ENCODE assay signal across 25 mouse cellular contexts in the genomic region with DNA sequence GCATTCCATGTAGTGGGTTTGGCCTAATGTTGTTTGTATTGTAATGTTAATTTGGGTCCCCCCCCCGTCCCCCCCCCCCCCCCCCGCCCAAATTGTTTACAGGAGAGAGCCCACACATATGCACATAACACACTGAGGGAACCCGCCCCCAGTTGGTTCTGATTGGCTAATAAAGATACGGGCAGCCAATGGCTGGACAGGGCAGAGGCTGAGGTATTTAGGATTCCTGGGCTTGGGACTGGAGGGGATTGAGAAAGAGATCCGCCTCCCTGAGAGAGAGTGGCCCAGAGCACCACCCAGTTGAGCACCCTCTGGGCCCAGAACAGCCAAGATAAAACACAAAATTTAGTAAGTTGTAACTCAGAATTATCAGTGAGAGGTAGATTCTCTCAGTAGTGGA.
A peak's percentile ranks its signal among the peaks of the same experiment; 100 is the strongest.
DNase-seq lines count a peak whose midpoint lies in the region; ATAC-seq lines count a peak whose summit lies in the region.
"Had no signal": no experiment of that assay in that cellular context is flagged by ENCODE, and none has a peak within 500 bp of the region (broad histone marks: within the 10 kb centered on the region; RNA-seq: fewer than 3 reads in every experiment).

No protein-coding gene starts in this region.

- no peak overlapping the region for H3K4me2 ChIP-seq in liver, embryonic 13.5 days
- H3K4me2 ChIP-seq in midbrain, embryonic 11.5 days, result no peak overlapping the region
- H3K4me2 ChIP-seq: midbrain, embryonic 13.5 days; neural tube, embryonic 15.5 days had no signal

- peaks cover 11% of the 10 kb centered on the region for H3K4me1 ChIP-seq in liver, embryonic 13.5 days (replicated peaks)
- H3K4me1 ChIP-seq in midbrain, embryonic 11.5 days (ENCODE audit: control insufficient read depth, insufficient read depth, low read length), result no peaks in the 10 kb centered on the region
- H3K4me1 ChIP-seq: midbrain, embryonic 13.5 days had no signal

- 47% methylated on average over 5 of the region's 5 CpGs for WGBS in liver, embryonic 13.5 days (ENCODE audit: insufficient replicate concordance)
- WGBS in midbrain, embryonic 11.5 days, result 70% methylated on average over 4 of the region's 5 CpGs

- no peak overlapping the region for H3K4me3 ChIP-seq in liver, embryonic 13.5 days (replicated peaks)
- H3K4me3 ChIP-seq in midbrain, embryonic 11.5 days (ENCODE audit: low read depth, low read length), result no peak overlapping the region
- H3K4me3 ChIP-seq: heart, adult 2 months; midbrain, embryonic 13.5 days; neural tube, embryonic 15.5 days had no signal

- no peaks in the 10 kb centered on the region for H3K36me3 ChIP-seq in liver, embryonic 13.5 days
- H3K36me3 ChIP-seq in midbrain, embryonic 11.5 days (ENCODE audit: control insufficient read depth, insufficient read depth, low read length), result peaks cover 11% of the 10 kb centered on the region

- intact Hi-C loops in heart, postnatal 36 days (cut with DNase I), result no loop called here

- peak; percentile 79 for ATAC-seq in liver, embryonic 13.5 days (ENCODE audit: low read depth)
- ATAC-seq in monocyte, adult 5-6 weeks (replicated peaks; ENCODE audit: insufficient number of reproducible peaks, low FRiP score, low TSS enrichment, poor library complexity, severe bottlenecking), result no peak
- ATAC-seq in midbrain, embryonic 11.5 days (ENCODE audit: low FRiP score), result no peak
- ATAC-seq: forebrain, embryonic 16.5 days; intestine, embryonic 16.5 days; midbrain, embryonic 13.5 days; Patski had no signal

- no peaks in the 10 kb centered on the region for H3K9me3 ChIP-seq in liver, embryonic 13.5 days (replicated peaks)
- H3K9me3 ChIP-seq in midbrain, embryonic 11.5 days (ENCODE audit: control insufficient read depth, low read length), result no peaks in the 10 kb centered on the region
- H3K9me3 ChIP-seq: midbrain, embryonic 13.5 days; neural tube, embryonic 15.5 days had no signal

- peak; percentile 14 for DNase-seq in testis, postnatal 14 days (ENCODE audit: low spot score)
- no peak for DNase-seq in testis, postnatal 10 days (ENCODE audit: low spot score)
- DNase-seq in WW6 (ENCODE audit: low read depth, low spot score), result peak; percentile 39
- peak; percentile 1 for DNase-seq in liver, embryonic 13.5 days
- DNase-seq in midbrain, embryonic 11.5 days (ENCODE audit: low spot score, missing footprints), result no peak
- DNase-seq in heart, postnatal 36 days, result no peak
- DNase-seq: adrenal gland, adult 8-10 months; B cell, adult 2 months; cerebellum, adult 9-10 months; cerebellum, postnatal 36 days; heart, adult 2 months; heart, postnatal 14 days; kidney, adult 8-10 months; kidney, postnatal 10 days; layer of hippocampus, adult 9-11 months; lung, postnatal 36 days; retina, postnatal 1 day; right cerebral cortex, postnatal 14 days; thymus, postnatal 14 days had no signal

- no peak overlapping the region for H3K9ac ChIP-seq in liver, embryonic 13.5 days
- no peak overlapping the region for H3K9ac ChIP-seq in midbrain, embryonic 11.5 days (ENCODE audit: low read length)
- H3K9ac ChIP-seq: midbrain, embryonic 13.5 days; neural tube, embryonic 15.5 days had no signal

- no peaks in the 10 kb centered on the region for H3K27me3 ChIP-seq in liver, embryonic 13.5 days
- H3K27me3 ChIP-seq in midbrain, embryonic 11.5 days (ENCODE audit: control insufficient read depth, insufficient read depth, low read length), result no peaks in the 10 kb centered on the region
- H3K27me3 ChIP-seq: midbrain, embryonic 13.5 days; neural tube, embryonic 15.5 days; Patski had no signal

- no peak overlapping the region for H3K27ac ChIP-seq in liver, embryonic 13.5 days
- H3K27ac ChIP-seq in midbrain, embryonic 11.5 days (ENCODE audit: low read depth, low read length), result no peak overlapping the region
- H3K27ac ChIP-seq: heart, adult 2 months; midbrain, embryonic 13.5 days; neural tube, embryonic 15.5 days had no signal

Comparison
In these comparisons a context has a peak if more than half of its experiments do, and no peak if none do; other contexts are left out.
1. DNase-seq: peak in testis, postnatal 14 days (single experiment), WW6 (single experiment) and liver, embryonic 13.5 days (single experiment); none in testis, postnatal 10 days (single experiment), midbrain, embryonic 11.5 days (single experiment) and heart, postnatal 36 days (0 of 2).